Mouse (Mus musculus) ES-Bruce4 (cell line): Measurements from ENCODE around the gene Tyrp1. TPM values are rescaled to one million over a fixed set of nuclear protein-coding genes. Genes with fewer than 3 reads are reported as not detected.

Source experiments
- H3K27ac ChIP-seq: 2 replicates; pipeline ENCODE4 v1.5.1; 2012; ENCODE audit warnings: low read length, inconsistent platforms; ENCODE audit not compliant: insufficient read depth
- H3K27me3 ChIP-seq: 2 replicates; pipeline ENCODE4 v1.6.1; 2012; ENCODE audit warnings: mild to moderate bottlenecking, low read length, inconsistent platforms; ENCODE audit not compliant: control insufficient read depth, poor library complexity, insufficient read depth, severe bottlenecking
- H3K36me3 ChIP-seq: 2 replicates; pipeline ENCODE4 v1.6.1; 2012; ENCODE audit warnings: inconsistent platforms, mild to moderate bottlenecking, low read length, moderate library complexity; ENCODE audit not compliant: control insufficient read depth, poor library complexity, insufficient read depth, severe bottlenecking
- H3K4me1 ChIP-seq: one replicate; pipeline ENCODE4 v1.8.1; 2011; ENCODE audit warnings: low read length; ENCODE audit not compliant: control insufficient read depth, insufficient read depth
- H3K4me3 ChIP-seq: 2 replicates; pipeline ENCODE4 v1.5.1; 2011; ENCODE audit warnings: low read depth, mild to moderate bottlenecking, low read length
- H3K9ac ChIP-seq: 2 replicates; pipeline ENCODE4 v1.6.1; 2012; ENCODE audit warnings: low read depth, mild to moderate bottlenecking, inconsistent platforms; ENCODE audit not compliant: poor library complexity, severe bottlenecking
- H3K9me3 ChIP-seq: replicated peaks from 2 replicates; pipeline ENCODE4 v1.6.1; 2012; ENCODE audit warnings: mild to moderate bottlenecking, low read length, inconsistent platforms; ENCODE audit not compliant: control insufficient read depth, poor library complexity, insufficient read depth, severe bottlenecking
- CTCF ChIP-seq: IDR thresholded peaks from one replicate; pipeline ENCODE4 v1.8.1; 2011; ENCODE audit warnings: low read depth, low read length
- EP300 ChIP-seq: IDR thresholded peaks from 2 replicates; pipeline ENCODE4 v1.6.1; 2011; ENCODE audit warnings: low read depth, low read length; ENCODE audit not compliant: insufficient read depth
- POLR2A ChIP-seq: IDR thresholded peaks from one replicate; pipeline ENCODE4 v1.8.1; 2011; ENCODE audit warnings: low read length; ENCODE audit not compliant: insufficient read depth
- polyA plus RNA-seq: library from polyadenylated mRNA; stranded (reverse); fragments of >200 nt; gene quantifications from 2 replicates; pipeline ENCODE4 v1.2.4, GENCODE M21; 2011; ENCODE audit warnings: low read depth; ENCODE audit not compliant: missing spikeins, insufficient read depth, insufficient read length

Tyrp1 gene
- polyA plus RNA-seq, 1 experiment = not detected

- no peaks in the 10 kb centered on the region for H3K27me3 ChIP-seq
- H3K27ac ChIP-seq = no peak overlapping the region
- H3K4me3 ChIP-seq = no peak overlapping the region
- H3K36me3 ChIP-seq = no peaks in the 10 kb centered on the region
- H3K4me1 ChIP-seq = no peaks in the 10 kb centered on the region
- no peak for TF ChIP-seq CTCF
- TF ChIP-seq POLR2A = no peak
- TF ChIP-seq EP300 = no peak
- no peaks in the 10 kb centered on the region for H3K9me3 ChIP-seq
- H3K9ac ChIP-seq = no peak overlapping the region
Measured at GRCm38 (mm10) chr4:80863906-80864305, 30.0 kb downstream of the Tyrp1 start.

- peak overlapping the region; percentile 45 for H3K4me3 ChIP-seq
- H3K36me3 ChIP-seq = no peaks in the 10 kb centered on the region
- H3K9me3 ChIP-seq = no peaks in the 10 kb centered on the region
- no peak overlapping the region for H3K27ac ChIP-seq
- H3K27me3 ChIP-seq = no peaks in the 10 kb centered on the region
- H3K9ac ChIP-seq = no peak overlapping the region
- TF ChIP-seq EP300 (0 out of 2 replicates have a peak, but pooled peaks have one; percentile 32), CTCF (no peak)
- H3K4me1 ChIP-seq = no peaks in the 10 kb centered on the region
Measured at GRCm38 (mm10) chr4:80864511-80864922, 30.6 kb downstream of the Tyrp1 start.

- H3K4me1 ChIP-seq = no peaks in the 10 kb centered on the region
- H3K9ac ChIP-seq = no peak overlapping the region
- no peak overlapping the region for H3K27ac ChIP-seq
- peak; percentile 9 for TF ChIP-seq CTCF
- no peak for TF ChIP-seq EP300
- no peaks in the 10 kb centered on the region for H3K9me3 ChIP-seq
- H3K27me3 ChIP-seq = no peaks in the 10 kb centered on the region
- no peaks in the 10 kb centered on the region for H3K36me3 ChIP-seq
- no peak overlapping the region for H3K4me3 ChIP-seq
Measured at GRCm38 (mm10) chr4:80866065-80866464, 32.1 kb downstream of the Tyrp1 start.

GRCm38 (mm10) chr4:80869598-80869997, 35.7 kb downstream of the Tyrp1 start:
- TF ChIP-seq CTCF (no peak), EP300 (no peak), POLR2A (no peak)

GRCm38 (mm10) chr4:80872847-80873644, 39.1 kb downstream of the Tyrp1 start:
- no peaks in the 10 kb centered on the region for H3K27me3 ChIP-seq
- H3K27ac ChIP-seq = peak overlapping the region; percentile 87
- TF ChIP-seq POLR2A = no peak
- no peak overlapping the region for H3K4me3 ChIP-seq
- no peaks in the 10 kb centered on the region for H3K36me3 ChIP-seq
- no peaks in the 10 kb centered on the region for H3K9me3 ChIP-seq
- 0 out of 2 replicates have a peak overlapping the region, but pooled peaks have one; percentile 40 for H3K9ac ChIP-seq
- H3K4me1 ChIP-seq = peaks cover 6% of the 10 kb centered on the region

More at GRCm38 (mm10) chr4:80869598-80869997, 35.7 kb downstream of the Tyrp1 start:
- H3K27ac ChIP-seq = no peak overlapping the region
- no peak overlapping the region for H3K9ac ChIP-seq
- H3K4me3 ChIP-seq = no peak overlapping the region
- peaks cover 2% of the 10 kb centered on the region for H3K4me1 ChIP-seq
- no peaks in the 10 kb centered on the region for H3K9me3 ChIP-seq
- no peaks in the 10 kb centered on the region for H3K36me3 ChIP-seq
- no peaks in the 10 kb centered on the region for H3K27me3 ChIP-seq

GRCm38 (mm10) chr4:80874121-80874859, 40.4 kb downstream of the Tyrp1 start:
- Histone ChIP-seq H3K9me3 (no peaks in the 10 kb centered on the region), H3K4me1 (peaks cover 6% of the 10 kb centered on the region), H3K9ac (no peak overlapping the region), H3K36me3 (no peaks in the 10 kb centered on the region), H3K27me3 (no peaks in the 10 kb centered on the region), H3K4me3 (no peak overlapping the region), H3K27ac (peak overlapping the region; percentile 97)
- TF ChIP-seq CTCF = no peak
- TF ChIP-seq POLR2A = no peak
- peak; percentile 77 for TF ChIP-seq EP300
